Mouse (Mus musculus) liver, embryonic 13.5 days (tissue): ENCODE measurements around the gene Lpxn. TPM values are rescaled to one million over a fixed set of nuclear protein-coding genes. Genes with fewer than 3 reads are reported as not detected.

Source experiments
- ATAC-seq: fragments of 200-750 bp; cut with Nextera tagmentation; 2 replicates; pipeline ENCODE4 v1.8.0; 2017; ENCODE audit warnings: low read depth, mild to moderate bottlenecking, moderate number of reproducible peaks, moderate library complexity
- DNase-seq: peaks from one replicate; pipeline ENCODE4 v3.0.0; 2022
- H3K27ac ChIP-seq: fragments of 300-500 bp; sonication (generic); 2 replicates; pipeline ENCODE4 v1.5.1; 2015; ENCODE audit warnings: moderate library complexity, mild to moderate bottlenecking, inconsistent platforms
- H3K27me3 ChIP-seq: fragments of 300-500 bp; sonication (generic); 2 replicates; pipeline ENCODE4 v1.6.1; 2015; ENCODE audit warnings: mild to moderate bottlenecking, inconsistent platforms
- H3K36me3 ChIP-seq: fragments of 300-500 bp; sonication (generic); 2 replicates; pipeline ENCODE4 v1.6.1; 2015; ENCODE audit warnings: mild to moderate bottlenecking, inconsistent platforms
- H3K4me1 ChIP-seq: fragments of 300-500 bp; sonication (generic); replicated peaks from 2 replicates; pipeline ENCODE4 v1.6.1; 2015; ENCODE audit warnings: inconsistent platforms
- H3K4me2 ChIP-seq: fragments of 300-500 bp; sonication (generic); 2 replicates; pipeline ENCODE4 v1.6.1; 2015; ENCODE audit warnings: inconsistent platforms, mild to moderate bottlenecking, moderate library complexity
- H3K4me3 ChIP-seq: fragments of 300-500 bp; sonication (generic); replicated peaks from 2 replicates; pipeline ENCODE4 v1.5.1; 2015; ENCODE audit warnings: mild to moderate bottlenecking, inconsistent platforms
- H3K9ac ChIP-seq: fragments of 300-500 bp; sonication (generic); 2 replicates; pipeline ENCODE4 v1.6.1; 2015; ENCODE audit warnings: mild to moderate bottlenecking, inconsistent platforms
- H3K9me3 ChIP-seq: fragments of 300-500 bp; sonication (generic); replicated peaks from 2 replicates; pipeline ENCODE4 v1.6.1; 2016; ENCODE audit warnings: inconsistent platforms
- WGBS: fragments of 180-500 bp; shearing (Covaris S2); methylation state at CpG from one replicate; pipeline ENCODE4 v1.1.7; 2015; ENCODE audit not compliant: insufficient replicate concordance; 5-methylcytosine and 5-hydroxymethylcytosine counted together
- polyA plus RNA-seq: library from polyadenylated mRNA; unstranded; fragments of >200 nt; fragmentation: Nextera tagmentation; extraction: Ambion mirVana; gene quantifications from 2 replicates; pipeline ENCODE4 v1.2.1, GENCODE M21; 2015

Lpxn gene
- 1.5 and 2.0 TPM in 2 replicates for polyA plus RNA-seq

DNA sequence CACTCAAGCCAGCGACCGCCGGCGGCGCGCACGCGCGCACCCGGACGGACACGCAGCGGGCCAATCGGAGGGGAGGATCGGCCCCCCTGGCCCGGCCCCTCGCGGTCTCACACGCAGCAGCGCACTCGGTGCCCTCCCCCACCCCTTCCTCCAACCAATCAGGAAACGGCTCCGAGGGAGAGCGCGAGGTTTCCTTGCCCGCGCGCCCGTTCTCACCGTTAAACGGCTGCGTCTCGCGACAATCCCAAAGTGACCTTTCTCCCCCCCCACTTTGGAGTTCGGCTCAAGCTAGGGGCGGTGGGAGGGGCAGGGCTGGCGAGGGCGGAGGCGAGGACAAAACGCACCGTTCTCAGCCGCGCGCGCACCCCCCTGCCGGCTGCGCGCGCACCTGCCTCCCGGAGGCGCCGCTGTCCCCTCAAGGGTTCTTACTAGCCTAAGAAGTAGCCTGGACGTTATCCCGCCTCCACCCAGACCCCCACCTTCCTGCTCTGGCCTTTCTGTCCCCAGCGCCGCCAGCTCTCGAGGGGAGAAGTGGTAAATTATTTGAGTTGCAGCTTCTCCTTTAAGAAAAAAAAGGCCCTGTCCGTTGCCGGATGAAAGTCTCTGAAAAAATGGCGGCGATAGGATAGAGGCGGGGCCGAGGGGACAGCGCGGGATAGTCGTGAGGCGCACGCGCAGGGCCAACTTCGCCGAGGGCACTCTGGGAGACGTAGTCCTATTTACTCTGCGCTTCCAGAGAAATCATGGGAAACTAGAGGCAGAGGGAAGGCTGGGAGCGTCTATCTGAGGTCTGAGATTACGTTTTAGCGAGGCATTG lies at the start of gene Lpxn, which contains the start of gene Zfp91:
Lpxn (plus strand) TSS at position 683 of the 817 bp plus-strand sequence.
Zfp91 (minus strand) TSS at position 616 of the 817 bp plus-strand sequence.
- peak within 1 kb of the TSS; percentile 98 for H3K27ac ChIP-seq
- ATAC-seq = peak; percentile 87
- DNase-seq = peak; percentile 94
- H3K4me1 ChIP-seq = peaks cover 16% of the 10 kb centered on the region
- H3K4me3 ChIP-seq = peak within 1 kb of the TSS; percentile 99
- no peaks in the 10 kb centered on the region for H3K36me3 ChIP-seq
- H3K4me2 ChIP-seq = peak within 1 kb of the TSS; percentile 82
- no peaks in the 10 kb centered on the region for H3K9me3 ChIP-seq
- no peaks in the 10 kb centered on the region for H3K27me3 ChIP-seq
- under 1% methylated on average over 76 of the region's 76 CpGs for WGBS
- H3K9ac ChIP-seq = peak within 1 kb of the TSS; percentile 98

DNA sequence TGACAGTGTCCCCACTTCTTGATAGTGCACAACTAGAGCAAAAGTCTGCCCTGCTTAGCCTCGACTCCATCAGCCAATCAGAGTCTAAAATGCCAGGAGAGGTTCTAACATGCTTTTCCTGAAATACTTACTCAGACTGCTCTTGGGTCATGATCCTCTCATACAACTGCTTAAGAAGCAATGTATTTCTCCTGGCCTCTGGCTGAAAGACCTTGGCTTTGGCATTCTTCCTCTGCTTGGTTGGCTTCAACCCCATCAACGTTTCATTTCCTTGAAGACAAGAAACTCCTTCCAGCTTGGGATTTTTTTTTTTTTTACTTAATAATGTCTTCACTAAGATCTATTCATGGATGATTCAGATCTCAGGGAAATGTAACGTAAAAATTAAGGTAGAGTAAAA lies 39.7 kb upstream of the Lpxn start:
- H3K27me3 ChIP-seq = no peaks in the 10 kb centered on the region
- WGBS = 58% methylated on average over 3 of the region's 3 CpGs
- ATAC-seq (no peak), DNase-seq (no peak)
- no peak overlapping the region for H3K9ac ChIP-seq
- no peak overlapping the region for H3K4me3 ChIP-seq
- H3K4me1 ChIP-seq = no peaks in the 10 kb centered on the region
- no peak overlapping the region for H3K27ac ChIP-seq
- H3K36me3 ChIP-seq = no peaks in the 10 kb centered on the region
- no peaks in the 10 kb centered on the region for H3K9me3 ChIP-seq
- no peak overlapping the region for H3K4me2 ChIP-seq

- WGBS = 54% methylated on average over 1 of the region's 1 CpGs
- no peaks in the 10 kb centered on the region for H3K9me3 ChIP-seq
- H3K36me3 ChIP-seq = peaks cover 16% of the 10 kb centered on the region
- no peak overlapping the region for H3K4me3 ChIP-seq
- H3K9ac ChIP-seq = no peak overlapping the region
- DNase-seq (no peak), ATAC-seq (no peak)
- H3K27me3 ChIP-seq = no peaks in the 10 kb centered on the region
- no peak overlapping the region for H3K27ac ChIP-seq
- no peaks in the 10 kb centered on the region for H3K4me1 ChIP-seq
- no peak overlapping the region for H3K4me2 ChIP-seq
Observed at GRCm38 (mm10) chr19:12758936-12759478, 37.0 kb upstream of the Lpxn start.

DNA sequence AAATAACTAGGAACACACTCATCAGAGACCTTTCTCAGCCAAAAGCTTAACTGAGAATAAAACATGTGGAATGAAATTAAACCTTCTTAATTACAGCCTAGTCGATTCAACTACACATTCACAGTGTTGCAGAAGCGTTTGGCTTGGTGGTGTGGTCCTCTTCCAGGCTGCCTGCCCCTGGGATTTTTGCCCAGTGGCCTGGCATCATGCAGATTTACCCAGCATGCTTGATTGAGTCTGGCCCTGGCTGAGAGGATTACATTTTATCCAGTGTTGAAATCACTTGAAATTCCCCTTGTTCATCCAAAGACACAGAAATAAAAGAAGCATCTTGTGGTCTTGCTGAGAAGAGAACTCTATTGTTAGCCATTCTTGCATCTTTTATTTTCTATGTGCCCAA lies 36.3 kb upstream of the Lpxn start:
- Histone ChIP-seq H3K4me2 (no peak overlapping the region), H3K4me3 (no peak overlapping the region)
- ATAC-seq = no peak

DNA sequence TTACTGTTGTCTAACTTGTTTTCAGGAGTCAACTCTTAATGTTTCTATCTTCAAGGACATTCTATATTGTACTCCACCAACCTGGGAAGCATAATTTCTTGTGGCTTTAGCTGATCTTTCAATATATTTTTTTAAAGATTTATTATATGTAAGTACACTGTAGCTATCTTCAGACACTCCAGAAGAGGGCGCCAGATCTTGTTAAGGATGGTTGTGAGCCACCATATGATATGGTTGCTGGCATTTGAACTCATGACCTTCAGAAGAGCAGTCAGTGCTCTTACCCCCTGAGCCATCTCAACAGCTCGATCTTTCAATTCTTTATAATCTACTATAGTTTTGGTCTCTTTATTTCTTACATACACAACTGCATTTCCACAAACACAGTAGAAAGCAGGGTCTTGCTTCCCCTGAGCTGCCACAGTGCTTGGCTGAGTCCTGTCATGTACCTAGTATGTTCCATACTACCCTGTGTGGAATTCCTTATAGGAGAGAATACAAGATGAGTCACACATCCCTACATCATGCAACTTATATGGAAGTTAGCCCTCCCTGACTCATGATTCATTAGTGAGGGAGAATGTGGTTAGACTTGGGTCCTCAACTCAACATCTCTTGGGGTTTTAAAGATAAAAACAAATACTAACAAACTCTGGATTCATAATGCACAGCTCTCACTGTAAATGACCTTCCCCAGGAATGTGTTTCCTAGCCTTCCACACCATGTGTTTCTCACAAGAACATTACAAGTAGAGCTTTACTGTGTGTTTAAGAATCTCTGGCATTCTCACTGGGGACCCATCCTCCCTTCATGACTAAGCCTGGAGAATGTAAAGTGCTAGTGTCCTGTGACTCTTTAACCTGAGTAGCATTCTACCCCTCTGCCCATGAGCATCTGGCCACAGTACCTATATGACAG lies 33.5 kb upstream of the Lpxn start:
- no peaks in the 10 kb centered on the region for H3K4me1 ChIP-seq
- no peaks in the 10 kb centered on the region for H3K9me3 ChIP-seq
- ATAC-seq (no peak), DNase-seq (no peak)
- no peak overlapping the region for H3K4me2 ChIP-seq
- no peak overlapping the region for H3K27ac ChIP-seq
- WGBS = 44% methylated on average over 2 of the region's 2 CpGs
- no peaks in the 10 kb centered on the region for H3K27me3 ChIP-seq
- no peak overlapping the region for H3K4me3 ChIP-seq
- H3K9ac ChIP-seq = no peak overlapping the region
- H3K36me3 ChIP-seq = peaks cover 41% of the 10 kb centered on the region

More for the DNA sequence above, 36.3 kb upstream of the Lpxn start:
- Histone ChIP-seq H3K27ac (no peak overlapping the region), H3K4me1 (no peaks in the 10 kb centered on the region), H3K36me3 (peaks cover 20% of the 10 kb centered on the region), H3K9ac (no peak overlapping the region), H3K9me3 (no peaks in the 10 kb centered on the region), H3K27me3 (no peaks in the 10 kb centered on the region)
- no peak for DNase-seq
- WGBS = 61% methylated on average over 2 of the region's 2 CpGs

- DNase-seq (no peak), ATAC-seq (no peak)
- no peaks in the 10 kb centered on the region for H3K27me3 ChIP-seq
- 82% methylated on average over 7 of the region's 7 CpGs for WGBS
- H3K36me3 ChIP-seq = peaks cover 69% of the 10 kb centered on the region
- H3K4me1 ChIP-seq = no peaks in the 10 kb centered on the region
- no peak within 1 kb of the TSS for H3K27ac ChIP-seq
- H3K4me3 ChIP-seq = no peak within 1 kb of the TSS
- no peak within 1 kb of the TSS for H3K4me2 ChIP-seq
- H3K9ac ChIP-seq = no peak within 1 kb of the TSS
- H3K9me3 ChIP-seq = no peaks in the 10 kb centered on the region
Observed at GRCm38 (mm10) chr19:12765308-12765707, 30.7 kb upstream of the Lpxn start, which contains the start of gene Cntf. Gene Cntf (minus strand): TSS chr19:12765632.

- H3K36me3 ChIP-seq = peaks cover 70% of the 10 kb centered on the region
- no peak overlapping the region for H3K4me3 ChIP-seq
Observed at GRCm38 (mm10) chr19:12770888-12771287, 25.1 kb upstream of the Lpxn start.

GRCm38 (mm10) chr19:12780437-12780836 lies 15.6 kb upstream of the Lpxn start:
- no peak for ATAC-seq
- H3K36me3 ChIP-seq = peaks cover 33% of the 10 kb centered on the region
- no peak overlapping the region for H3K4me2 ChIP-seq
- H3K9me3 ChIP-seq = no peaks in the 10 kb centered on the region
- no peak for DNase-seq
- H3K27ac ChIP-seq = no peak overlapping the region; the same call in 1 of the 2 replicates
- H3K9ac ChIP-seq = no peak overlapping the region
- H3K4me3 ChIP-seq = no peak overlapping the region
- 0 out of 2 replicates have a peak, but pooled peaks cover 7% of the 10 kb centered on the region for H3K4me1 ChIP-seq
- no peaks in the 10 kb centered on the region for H3K27me3 ChIP-seq

More at GRCm38 (mm10) chr19:12770888-12771287, 25.1 kb upstream of the Lpxn start:
- H3K27me3 ChIP-seq = no peaks in the 10 kb centered on the region
- no peaks in the 10 kb centered on the region for H3K9me3 ChIP-seq
- no peak overlapping the region for H3K9ac ChIP-seq
- H3K4me2 ChIP-seq = no peak overlapping the region
- H3K4me1 ChIP-seq = no peaks in the 10 kb centered on the region
- WGBS = 84% methylated on average over 5 of the region's 5 CpGs
- DNase-seq (no peak), ATAC-seq (no peak)
- no peak overlapping the region for H3K27ac ChIP-seq

- peaks cover 6% of the 10 kb centered on the region for H3K4me1 ChIP-seq
- WGBS = 89% methylated on average over 2 of the region's 2 CpGs
- no peak overlapping the region for H3K4me2 ChIP-seq
Observed at GRCm38 (mm10) chr19:12786803-12787395, 9.1 kb upstream of the Lpxn start.

DNA sequence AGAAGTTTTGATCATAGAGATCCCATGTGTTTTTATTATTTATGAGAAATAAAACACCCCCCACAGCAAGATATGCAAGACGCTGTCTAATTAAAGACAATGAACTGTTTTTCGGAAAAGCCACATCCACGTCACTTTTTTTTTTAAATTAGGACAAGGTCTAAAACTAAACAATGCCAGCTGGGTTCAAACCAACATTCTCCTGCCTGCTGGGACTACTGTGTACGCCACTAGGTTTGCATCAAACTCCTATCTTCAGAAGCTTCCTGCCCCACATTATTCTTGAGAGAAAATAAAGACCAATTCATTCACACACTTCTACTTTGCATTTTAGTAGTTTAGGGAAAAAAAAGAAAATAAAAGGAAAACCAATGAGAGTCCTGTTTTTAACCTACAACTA lies 8.3 kb upstream of the Lpxn start:
- no peak overlapping the region for H3K4me3 ChIP-seq
- H3K9me3 ChIP-seq = no peaks in the 10 kb centered on the region
- H3K27me3 ChIP-seq = no peaks in the 10 kb centered on the region
- H3K4me1 ChIP-seq = peaks cover 8% of the 10 kb centered on the region
- no peak overlapping the region for H3K9ac ChIP-seq
- H3K36me3 ChIP-seq = peaks cover 17% of the 10 kb centered on the region
- no peak overlapping the region for H3K27ac ChIP-seq
- DNase-seq (no peak), ATAC-seq (no peak)
- no peak overlapping the region for H3K4me2 ChIP-seq
- WGBS = 89% methylated on average over 4 of the region's 4 CpGs

More at GRCm38 (mm10) chr19:12786803-12787395, 9.1 kb upstream of the Lpxn start:
- Histone ChIP-seq H3K27me3 (no peaks in the 10 kb centered on the region), H3K9me3 (no peaks in the 10 kb centered on the region), H3K36me3 (peaks cover 17% of the 10 kb centered on the region), H3K4me3 (no peak overlapping the region), H3K27ac (no peak overlapping the region), H3K9ac (no peak overlapping the region)
- ATAC-seq (no peak), DNase-seq (no peak)

DNA sequence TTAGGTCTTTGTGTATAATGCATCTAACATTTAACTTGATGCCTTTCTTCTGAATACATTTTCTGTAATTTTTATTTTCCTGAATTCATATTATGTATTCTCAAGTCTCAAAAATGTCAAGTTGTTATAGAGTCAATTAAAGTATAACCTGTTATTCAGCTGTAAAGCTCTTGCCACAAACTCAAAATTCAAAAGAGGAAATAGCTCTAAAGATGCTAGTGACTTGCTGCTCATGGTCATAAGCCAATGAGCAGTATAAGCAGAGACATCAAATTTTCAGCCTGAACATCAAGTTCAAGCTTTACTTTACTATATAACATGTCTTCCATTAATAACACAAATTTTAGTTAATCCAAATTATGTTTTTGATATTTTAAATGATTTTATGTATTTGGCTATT lies 3.6 kb upstream of the Lpxn start:
- Histone ChIP-seq H3K27me3 (no peaks in the 10 kb centered on the region), H3K4me2 (no peak overlapping the region), H3K4me1 (peaks cover 13% of the 10 kb centered on the region), H3K9me3 (no peaks in the 10 kb centered on the region), H3K4me3 (no peak overlapping the region), H3K9ac (no peak overlapping the region), H3K27ac (no peak overlapping the region), H3K36me3 (peaks cover 5% of the 10 kb centered on the region)
- DNase-seq = no peak
- no peak for ATAC-seq
